Mouse (Mus musculus) induced T-regulatory cell, adult 2 months (primary cell): ENCODE data around the gene Olfr8.
"Not testable (repeated sequence)": the region's sequence is repeated elsewhere in the genome, so short reads cannot be mapped to it uniquely, and the experiment has no call there.

Source experiments
- DNase-seq: peaks from one replicate; pipeline ENCODE4 v3.0.0-alpha.2; 2012; ENCODE audit warnings: low read depth

Gene Olfr8

DNA sequence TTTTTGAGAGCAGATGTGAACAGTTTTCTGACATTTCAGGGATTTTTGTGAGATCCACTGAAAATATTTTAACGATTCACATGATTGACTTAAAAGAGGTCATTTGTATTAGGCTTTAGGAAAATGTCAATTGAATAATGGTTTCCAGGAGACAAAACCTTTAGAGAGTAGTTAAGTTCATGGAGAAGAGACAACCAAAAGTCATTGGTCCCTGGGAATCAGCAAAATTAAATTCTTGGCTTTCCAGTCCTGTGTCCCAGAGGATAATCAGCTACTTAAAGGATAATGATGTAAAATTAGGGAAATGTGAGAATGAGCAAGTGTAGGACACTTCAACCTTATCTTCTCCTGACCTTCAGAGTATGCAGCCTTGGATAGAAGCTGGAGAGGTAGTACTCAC, at the start of gene Olfr8:
Olfr8 (plus strand) TSS at position 301 of the 400 bp plus-strand sequence.
- not testable (repeated sequence) for DNase-seq

DNA sequence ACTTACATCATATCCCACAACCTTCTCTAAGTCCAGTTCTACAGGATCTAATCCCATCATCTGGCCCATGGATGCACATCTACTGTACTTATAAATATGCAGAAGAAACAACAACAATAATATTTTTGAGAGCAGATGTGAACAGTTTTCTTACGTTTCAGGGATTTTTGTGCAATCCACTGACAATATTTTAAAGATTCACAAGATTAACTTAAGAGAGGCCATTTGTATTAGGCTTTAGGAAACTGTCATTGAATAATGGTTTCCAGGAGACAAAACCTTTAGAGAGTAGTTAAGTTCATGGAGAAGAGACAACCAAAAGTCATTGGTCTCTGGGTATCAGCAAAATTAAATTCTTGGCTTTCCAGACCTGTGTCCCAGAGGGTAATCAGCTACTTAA, 37.6 kb upstream of the Olfr8 start, which contains the start of gene Olfr1354:
Olfr1354 (plus strand) TSS at position 301 of the 400 bp plus-strand sequence.
- DNase-seq, result not testable (repeated sequence)

DNA sequence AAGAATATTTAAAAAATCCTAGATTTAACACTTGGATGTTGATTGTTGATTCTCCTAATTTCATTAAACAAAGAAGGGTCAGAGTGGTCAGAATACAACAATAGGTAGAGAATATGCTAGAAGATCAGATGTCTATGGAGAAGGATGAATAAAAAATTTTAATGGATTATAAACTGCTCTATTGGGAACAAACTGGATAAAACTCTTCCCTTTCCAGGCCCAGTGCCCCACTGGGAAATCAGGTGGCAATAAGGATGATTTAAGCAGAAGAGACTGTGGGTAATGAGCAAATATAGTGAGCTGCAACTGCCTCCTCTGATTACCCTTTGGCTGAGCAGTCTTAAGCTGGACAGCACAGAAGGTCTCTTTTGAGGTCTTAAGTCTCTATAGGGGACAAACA, 12.6 kb downstream of the Olfr8 start, which contains the start of gene Olfr1353:
Olfr1353 (plus strand) TSS at position 301 of the 400 bp plus-strand sequence.
- not testable (repeated sequence) for DNase-seq

DNA sequence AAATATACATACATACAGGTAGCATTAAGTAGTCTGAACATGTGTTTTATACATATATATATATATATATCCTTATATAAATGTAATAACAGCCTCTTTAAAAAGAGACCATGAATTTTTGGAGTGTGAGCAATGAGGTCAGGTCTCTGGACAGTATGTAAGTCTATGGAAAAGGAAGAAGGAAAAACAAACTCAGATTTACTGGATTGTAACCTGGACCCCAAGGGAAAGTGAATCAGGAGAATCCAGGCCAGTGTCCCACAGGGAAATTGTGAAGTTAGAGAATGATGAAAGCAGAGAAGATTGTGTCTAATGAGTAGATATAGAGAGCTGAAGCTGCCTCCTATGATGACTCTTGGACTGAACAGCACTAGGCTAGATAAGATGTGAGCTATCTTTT, 30.3 kb downstream of the Olfr8 start, which contains the start of gene Olfr1352:
Olfr1352 (plus strand) TSS at position 301 of the 400 bp plus-strand sequence.
- DNase-seq, result no peak
